ENCODE assay signal across 10 mouse cellular contexts in the genomic region with DNA sequence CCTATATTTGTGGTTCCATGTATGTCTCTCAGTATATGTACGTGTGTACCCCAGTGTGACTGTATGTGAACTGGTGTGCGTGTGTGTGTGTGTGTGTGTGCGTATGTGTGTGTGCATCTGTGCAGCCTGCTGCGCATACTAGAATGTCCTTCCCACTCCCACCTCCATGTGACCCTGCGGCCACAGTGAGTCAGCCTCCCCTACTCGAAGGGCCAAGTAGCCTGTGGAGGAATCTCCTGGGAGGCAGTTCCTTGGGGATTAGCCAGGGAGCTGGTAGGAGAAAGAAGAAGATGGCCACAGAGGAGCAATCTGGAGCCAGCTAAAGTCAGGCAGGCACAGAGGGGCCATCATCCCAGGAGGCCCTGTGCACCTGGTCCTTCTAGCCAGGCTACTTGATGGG.
"Had no signal": no experiment of that assay in that cellular context is flagged by ENCODE, and none has a peak within 500 bp of the region (broad histone marks: within the 10 kb centered on the region; RNA-seq: fewer than 3 reads in every experiment).

No protein-coding gene starts in this region.

- H3K9me3 ChIP-seq: limb, embryonic 12.5 days; liver, embryonic 13.5 days; neural tube, embryonic 12.5 days had no signal

- H3K4me2 ChIP-seq: limb, embryonic 12.5 days; liver, embryonic 13.5 days; neural tube, embryonic 12.5 days had no signal

- H3K4me3 ChIP-seq: limb, embryonic 12.5 days; liver, embryonic 13.5 days; neural tube, embryonic 12.5 days had no signal

- H3K36me3 ChIP-seq: limb, embryonic 12.5 days; liver, embryonic 13.5 days; neural tube, embryonic 12.5 days had no signal

- H3K9ac ChIP-seq: limb, embryonic 12.5 days; liver, embryonic 13.5 days; liver, postnatal 0 days; neural tube, embryonic 12.5 days had no signal

- H3K27ac ChIP-seq: limb, embryonic 12.5 days; liver, embryonic 13.5 days; neural tube, embryonic 12.5 days had no signal

- ATAC-seq: liver, postnatal 0 days had no signal

- DNase-seq: kidney, adult 9 months; liver; liver, embryonic 13.5 days; liver, postnatal 0 days; lung, postnatal 36 days; midbrain, embryonic 14.5 days; thymus, adult 18-20 months; thymus, postnatal 14 days had no signal
